Mouse (Mus musculus) thymus, adult 2 months (tissue): Measurements from ENCODE around the gene Slc44a3.

Source experiments
- CTCF ChIP-seq: fragments of 200-500 bp; IDR thresholded peaks from 2 replicates; pipeline ENCODE4 v1.5.1; 2012; ENCODE audit warnings: mild to moderate bottlenecking, control low read depth, low read length, moderate library complexity, borderline replicate concordance; ENCODE audit not compliant: control insufficient read depth, poor library complexity, insufficient read depth; ENCODE audit errors: extremely low read depth
- POLR2A ChIP-seq: fragments of 200-500 bp; IDR thresholded peaks from 2 replicates; pipeline ENCODE4 v1.6.1; 2012; ENCODE audit warnings: mild to moderate bottlenecking, low read length, control low read depth, moderate library complexity; ENCODE audit not compliant: control insufficient read depth, poor library complexity, insufficient read depth; ENCODE audit errors: extremely low read depth

GRCm38 (mm10) chr3:121489462-121490118 is 42.6 kb downstream of the Slc44a3 start:
- TF ChIP-seq POLR2A (no peak), CTCF (no peak)
